Mouse (Mus musculus) intestine, embryonic 15.5 days (tissue): ENCODE data around the gene Dcpp3. TPM values are rescaled to one million over a fixed set of nuclear protein-coding genes. Genes with fewer than 3 reads are reported as not detected.
"Not testable (repeated sequence)": the region's sequence is repeated elsewhere in the genome, so short reads cannot be mapped to it uniquely, and the experiment has no call there.

Source experiments
- ATAC-seq: fragments of 200-750 bp; cut with Nextera tagmentation; 2 replicates; pipeline ENCODE4 v1.8.0; 2017; ENCODE audit warnings: moderate TSS enrichment, moderate library complexity
- H3K27ac ChIP-seq: fragments of 300-500 bp; sonication (generic); 2 replicates; pipeline ENCODE4 v1.5.1; 2015; ENCODE audit warnings: mild to moderate bottlenecking, inconsistent platforms
- H3K27me3 ChIP-seq: fragments of 300-500 bp; sonication (generic); replicated peaks from 2 replicates; pipeline ENCODE4 v1.6.1; 2015; ENCODE audit warnings: inconsistent platforms
- H3K36me3 ChIP-seq: fragments of 300-500 bp; sonication (generic); 2 replicates; pipeline ENCODE4 v1.6.1; 2015; ENCODE audit warnings: inconsistent platforms
- H3K4me1 ChIP-seq: fragments of 300-500 bp; sonication (generic); replicated peaks from 2 replicates; pipeline ENCODE4 v1.6.1; 2015; ENCODE audit warnings: inconsistent platforms
- H3K4me2 ChIP-seq: fragments of 300-500 bp; sonication (generic); replicated peaks from 2 replicates; pipeline ENCODE4 v1.6.1; 2015; ENCODE audit warnings: mild to moderate bottlenecking, inconsistent platforms
- H3K4me3 ChIP-seq: fragments of 300-500 bp; sonication (generic); replicated peaks from 2 replicates; pipeline ENCODE4 v1.5.1; 2015; ENCODE audit warnings: inconsistent platforms
- H3K9ac ChIP-seq: fragments of 300-500 bp; sonication (generic); 2 replicates; pipeline ENCODE4 v1.6.1; 2015; ENCODE audit warnings: inconsistent platforms
- H3K9me3 ChIP-seq: fragments of 300-500 bp; sonication (generic); 2 replicates; pipeline ENCODE4 v1.6.1; 2016; ENCODE audit warnings: inconsistent platforms
- WGBS: fragments of 180-500 bp; shearing (Covaris S2); methylation state at CpG from one replicate; pipeline ENCODE4 v1.1.7; 2015; 5-methylcytosine and 5-hydroxymethylcytosine counted together
- polyA plus RNA-seq: library from polyadenylated mRNA; unstranded; fragments of >200 nt; fragmentation: Nextera tagmentation; extraction: Ambion mirVana; gene quantifications from 2 replicates; pipeline ENCODE4 v1.2.1, GENCODE M21; 2015

Dcpp3 gene
- polyA plus RNA-seq: not detected in 2 replicates

- H3K27ac ChIP-seq, H3K4me1 ChIP-seq, H3K36me3 ChIP-seq, H3K9me3 ChIP-seq, ATAC-seq, H3K4me3 ChIP-seq, H3K4me2 ChIP-seq, H3K27me3 ChIP-seq, H3K9ac ChIP-seq: not testable (repeated sequence)
- 70% methylated on average over 4 of the region's 4 CpGs for WGBS
Measured at GRCm38 (mm10) chr17:23917158-23917557, at the start of gene Dcpp3. Gene Dcpp3, plus strand, starts transcription at chr17:23917458.

- H3K27ac ChIP-seq: no peak within 1 kb of the TSS
- 86% methylated on average over 15 of the region's 15 CpGs for WGBS
- no peaks in the 10 kb centered on the region for H3K27me3 ChIP-seq
- no peaks in the 10 kb centered on the region for H3K9me3 ChIP-seq
- no peak within 1 kb of the TSS for H3K4me2 ChIP-seq
- H3K36me3 ChIP-seq: no peaks in the 10 kb centered on the region
- no peak for ATAC-seq
- no peak within 1 kb of the TSS for H3K4me3 ChIP-seq
- H3K9ac ChIP-seq: no peak within 1 kb of the TSS
- no peaks in the 10 kb centered on the region for H3K4me1 ChIP-seq
Measured at GRCm38 (mm10) chr17:23867756-23868155, 49.5 kb upstream of the Dcpp3 start, which contains the start of gene Prss21. Gene Prss21, plus strand, starts transcription at chr17:23868056.

- 95% methylated on average over 11 of the region's 11 CpGs for WGBS
- Histone ChIP-seq H3K27me3 (no peaks in the 10 kb centered on the region), H3K9ac (no peak overlapping the region), H3K4me1 (no peaks in the 10 kb centered on the region), H3K4me3 (no peak overlapping the region), H3K9me3 (no peaks in the 10 kb centered on the region), H3K36me3 (no peaks in the 10 kb centered on the region), H3K27ac (no peak overlapping the region), H3K4me2 (no peak overlapping the region)
- no peak for ATAC-seq
Measured at GRCm38 (mm10) chr17:23868513-23868912, 48.7 kb upstream of the Dcpp3 start.

GRCm38 (mm10) chr17:23873884-23874856 lies 43.1 kb upstream of the Dcpp3 start:
- Histone ChIP-seq H3K4me3 (no peak overlapping the region), H3K4me2 (no peak overlapping the region), H3K27me3 (no peaks in the 10 kb centered on the region), H3K9me3 (no peaks in the 10 kb centered on the region), H3K27ac (no peak overlapping the region), H3K4me1 (peaks cover 3% of the 10 kb centered on the region; the same call in 1 of the 2 replicates), H3K9ac (no peak overlapping the region), H3K36me3 (no peaks in the 10 kb centered on the region)
- peak; percentile 53 for ATAC-seq
- 39% methylated on average over 8 of the region's 8 CpGs for WGBS

GRCm38 (mm10) chr17:23876741-23877140 lies 40.5 kb upstream of the Dcpp3 start:
- no peak for ATAC-seq
- Histone ChIP-seq H3K4me3 (no peak overlapping the region), H3K27ac (no peak overlapping the region)

GRCm38 (mm10) chr17:23877166-23877565 lies 40.1 kb upstream of the Dcpp3 start:
- no peak overlapping the region for H3K4me3 ChIP-seq
- H3K27ac ChIP-seq: 0 out of 2 replicates have a peak overlapping the region, but pooled peaks have one; percentile 9
- 88% methylated on average over 2 of the region's 2 CpGs for WGBS
- no peaks in the 10 kb centered on the region for H3K27me3 ChIP-seq
- no peak overlapping the region for H3K9ac ChIP-seq
- ATAC-seq: no peak
- no peaks in the 10 kb centered on the region for H3K36me3 ChIP-seq
- H3K4me1 ChIP-seq: peaks cover 3% of the 10 kb centered on the region; the same call in 1 of the 2 replicates
- H3K9me3 ChIP-seq: no peaks in the 10 kb centered on the region
- no peak overlapping the region for H3K4me2 ChIP-seq

More at GRCm38 (mm10) chr17:23876741-23877140, 40.5 kb upstream of the Dcpp3 start:
- H3K27me3 ChIP-seq: no peaks in the 10 kb centered on the region
- H3K36me3 ChIP-seq: no peaks in the 10 kb centered on the region
- no peak overlapping the region for H3K9ac ChIP-seq
- H3K4me2 ChIP-seq: no peak overlapping the region
- H3K9me3 ChIP-seq: no peaks in the 10 kb centered on the region
- H3K4me1 ChIP-seq: peaks cover 3% of the 10 kb centered on the region; the same call in 1 of the 2 replicates
- WGBS: 56% methylated on average over 3 of the region's 3 CpGs

GRCm38 (mm10) chr17:23880576-23880975 lies 36.7 kb upstream of the Dcpp3 start, which contains the start of the genes Dcpp1 and Dcpp2:
Gene Dcpp1, plus strand, starts transcription at chr17:23880876.
Gene Dcpp2, plus strand, starts transcription at chr17:23880880.
- not testable (repeated sequence) for H3K9me3 ChIP-seq, H3K36me3 ChIP-seq, ATAC-seq, H3K27me3 ChIP-seq, H3K4me3 ChIP-seq, H3K4me1 ChIP-seq, H3K27ac ChIP-seq, H3K4me2 ChIP-seq, H3K9ac ChIP-seq
- WGBS: 65% methylated on average over 4 of the region's 4 CpGs

GRCm38 (mm10) chr17:23924531-23925007 lies 7.3 kb downstream of the Dcpp3 start:
- Histone ChIP-seq H3K4me2 (peak overlapping the region; percentile 80), H3K36me3 (no peaks in the 10 kb centered on the region), H3K27me3 (no peaks in the 10 kb centered on the region), H3K4me1 (peaks cover 7% of the 10 kb centered on the region; the same call in 1 of the 2 replicates), H3K27ac (peak overlapping the region; percentile 95), H3K9ac (peak overlapping the region; percentile 78), H3K9me3 (no peaks in the 10 kb centered on the region), H3K4me3 (peak overlapping the region; percentile 52)
- under 1% methylated on average over 29 of the region's 29 CpGs for WGBS
- ATAC-seq: peak; percentile 99

GRCm38 (mm10) chr17:23925090-23925493 lies 7.8 kb downstream of the Dcpp3 start:
- Histone ChIP-seq H3K4me1 (peaks cover 7% of the 10 kb centered on the region; the same call in 1 of the 2 replicates), H3K27me3 (no peaks in the 10 kb centered on the region), H3K27ac (peak overlapping the region; percentile 95), H3K4me3 (peak overlapping the region; percentile 52), H3K4me2 (peak overlapping the region; percentile 80), H3K36me3 (no peaks in the 10 kb centered on the region), H3K9ac (peak overlapping the region; percentile 78), H3K9me3 (no peaks in the 10 kb centered on the region)
- ATAC-seq: peak; percentile 89
- WGBS: under 1% methylated on average over 14 of the region's 14 CpGs

- Histone ChIP-seq H3K4me3 (no peak overlapping the region), H3K36me3 (no peaks in the 10 kb centered on the region), H3K9ac (no peak overlapping the region), H3K27ac (no peak overlapping the region), H3K9me3 (no peaks in the 10 kb centered on the region), H3K4me1 (no peaks in the 10 kb centered on the region), H3K27me3 (no peaks in the 10 kb centered on the region), H3K4me2 (no peak overlapping the region)
- no peak for ATAC-seq
- 61% methylated on average over 5 of the region's 5 CpGs for WGBS
Measured at GRCm38 (mm10) chr17:23931157-23931556, 13.9 kb downstream of the Dcpp3 start.

GRCm38 (mm10) chr17:23941372-23941771 lies 24.1 kb downstream of the Dcpp3 start, which contains the start of gene Sbp:
Gene Sbp, plus strand, starts transcription at chr17:23941672.
- Histone ChIP-seq H3K9ac (no peak within 1 kb of the TSS), H3K4me1 (no peaks in the 10 kb centered on the region), H3K4me2 (no peak within 1 kb of the TSS), H3K27ac (no peak within 1 kb of the TSS), H3K4me3 (no peak within 1 kb of the TSS), H3K36me3 (no peaks in the 10 kb centered on the region), H3K27me3 (no peaks in the 10 kb centered on the region), H3K9me3 (no peaks in the 10 kb centered on the region)
- no peak for ATAC-seq

- not testable (repeated sequence) for H3K27me3 ChIP-seq, ATAC-seq, H3K9me3 ChIP-seq, H3K4me2 ChIP-seq, H3K4me3 ChIP-seq, H3K4me1 ChIP-seq, H3K27ac ChIP-seq, H3K9ac ChIP-seq, H3K36me3 ChIP-seq
- WGBS: 78% methylated on average over 4 of the region's 4 CpGs
Measured at GRCm38 (mm10) chr17:23947486-23947885, 30.2 kb downstream of the Dcpp3 start.
